Mouse (Mus musculus) yolk sac, embryonic 10.5 days (tissue): ENCODE measurements around the gene Gp2.

ENCODE experiments used
- DNase-seq: peaks from one replicate; pipeline ENCODE4 v3.0.0-alpha.2; 2017; ENCODE audit warnings: low spot score

Gp2 gene

DNA sequence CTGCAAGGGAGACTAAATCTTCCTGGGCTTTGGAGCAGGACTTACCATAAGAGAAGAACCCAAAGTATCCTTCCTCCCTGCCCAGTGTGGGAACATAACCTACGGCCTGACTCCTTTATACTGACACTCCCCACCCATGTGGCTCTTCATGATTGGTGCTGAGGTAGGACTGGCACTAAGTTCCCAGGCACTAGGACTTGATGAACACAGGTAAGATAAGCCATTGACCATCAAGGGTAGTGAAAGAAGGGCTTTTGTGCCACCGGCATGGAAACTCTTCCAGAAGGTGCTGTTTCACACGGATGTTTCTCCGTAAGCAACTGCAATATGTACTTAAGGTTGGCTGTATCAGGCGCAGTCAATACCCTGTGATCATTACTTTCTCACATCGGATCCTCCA is at the start of gene Gp2:
Gp2 (minus strand) TSS at position 101 of the 400 bp plus-strand sequence.
- DNase-seq: no peak

GRCm38 (mm10) chr7:119490041-119490780 is 31.1 kb upstream of the Gp2 start:
- no peak for DNase-seq

GRCm38 (mm10) chr7:119486683-119487082 is 27.6 kb upstream of the Gp2 start:
- DNase-seq: no peak

DNA sequence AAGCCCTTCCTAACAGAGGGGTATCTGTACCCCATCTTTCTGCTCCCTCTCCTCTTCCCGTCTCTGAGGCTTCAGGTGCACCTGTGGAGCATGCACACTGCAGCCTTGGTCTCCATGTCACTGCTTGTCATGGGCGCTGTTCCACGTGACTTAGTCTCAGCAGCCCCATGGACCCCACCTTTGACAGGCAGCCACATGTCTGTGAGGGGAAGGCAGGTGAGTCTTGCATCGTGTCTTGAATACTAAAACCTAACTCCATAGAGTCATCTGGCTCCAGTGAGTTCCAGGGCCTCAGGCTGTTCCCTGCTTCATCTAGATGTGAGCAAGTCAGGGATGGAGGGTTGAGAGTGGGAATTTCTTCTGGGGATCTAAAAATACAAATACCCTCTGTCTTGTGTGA is 25.1 kb upstream of the Gp2 start:
- no peak for DNase-seq

DNA sequence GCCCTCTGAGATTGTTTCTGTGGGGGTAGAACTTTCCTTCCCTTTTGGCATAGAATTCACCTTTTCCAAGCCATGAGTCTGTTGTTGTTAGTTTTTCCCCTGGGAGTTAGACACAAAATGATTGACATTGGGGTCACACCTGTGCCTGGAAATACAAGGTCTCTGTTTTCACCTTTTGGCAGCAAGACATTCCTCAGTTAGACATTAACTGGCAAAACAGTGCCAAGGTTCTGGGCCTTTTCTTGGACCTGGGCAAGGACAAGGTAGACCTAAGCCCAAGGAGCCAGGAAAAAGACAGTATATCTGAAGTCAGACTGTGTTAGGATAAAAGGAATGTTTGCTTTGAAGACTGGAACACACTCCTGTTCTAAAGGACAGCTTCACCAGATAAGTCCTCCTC is 20.2 kb upstream of the Gp2 start, which contains the start of gene Umod:
Umod (minus strand) TSS at position 27 of the 400 bp plus-strand sequence.
- no peak for DNase-seq

GRCm38 (mm10) chr7:119476500-119477389 is 17.7 kb upstream of the Gp2 start:
- DNase-seq: no peak

DNA sequence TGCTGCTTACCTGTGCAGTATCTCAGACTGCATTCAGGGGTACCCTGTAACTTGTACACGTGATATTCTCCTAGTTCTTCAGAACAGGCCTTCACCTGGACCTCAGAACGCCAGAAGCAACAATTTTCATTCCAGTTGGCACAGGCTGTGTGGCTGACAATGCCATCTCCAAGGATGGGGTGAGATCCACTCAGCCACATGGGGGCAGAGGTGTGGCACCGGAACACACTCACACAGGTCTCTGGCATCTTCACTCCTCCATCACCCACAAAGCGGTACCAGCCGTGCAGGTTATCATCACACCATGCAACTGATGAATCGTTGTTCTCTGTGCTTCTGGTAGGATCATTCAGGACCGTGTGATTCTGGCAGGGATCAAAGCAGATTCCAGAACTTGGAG is 4.9 kb downstream of the Gp2 start:
- DNase-seq: no peak

DNA sequence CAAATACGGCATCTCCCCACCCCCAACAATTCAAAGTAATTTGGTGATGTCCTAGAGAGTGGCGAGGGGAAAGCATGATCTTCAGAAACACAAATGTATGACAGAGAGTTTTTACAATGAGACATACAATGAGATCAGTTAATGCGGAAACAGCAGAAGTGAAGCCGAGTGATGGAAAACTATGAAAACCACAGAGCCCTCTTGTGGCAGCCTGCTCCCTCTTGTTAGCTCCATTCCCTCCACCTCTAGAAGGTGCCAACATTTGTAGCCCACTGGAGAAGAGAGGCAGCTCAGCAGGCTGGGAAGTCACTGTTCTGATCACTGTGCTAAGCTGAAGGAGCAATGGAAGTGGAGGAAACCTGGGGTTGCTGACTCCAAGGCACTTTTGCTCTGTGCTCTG is 15.2 kb downstream of the Gp2 start:
- no peak for DNase-seq

DNA sequence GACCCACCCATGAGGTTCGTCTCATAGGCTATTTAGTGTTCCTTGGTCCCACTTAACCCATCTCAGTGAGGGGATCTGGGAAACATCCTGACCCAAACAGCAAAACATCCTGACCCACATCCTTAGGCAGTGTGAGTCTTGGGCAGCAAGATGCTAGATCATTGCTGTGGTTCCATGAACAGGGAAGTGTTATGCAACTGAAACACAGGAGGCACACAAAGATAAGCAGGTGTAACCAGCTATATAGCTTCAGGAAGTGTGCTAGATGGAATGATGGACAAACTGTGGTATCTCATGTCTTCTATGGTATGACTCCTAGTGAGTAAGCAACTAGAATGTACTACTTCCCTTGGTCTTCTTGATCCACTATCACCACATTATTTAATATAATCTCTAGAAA is 17.1 kb downstream of the Gp2 start:
- no peak for DNase-seq

DNA sequence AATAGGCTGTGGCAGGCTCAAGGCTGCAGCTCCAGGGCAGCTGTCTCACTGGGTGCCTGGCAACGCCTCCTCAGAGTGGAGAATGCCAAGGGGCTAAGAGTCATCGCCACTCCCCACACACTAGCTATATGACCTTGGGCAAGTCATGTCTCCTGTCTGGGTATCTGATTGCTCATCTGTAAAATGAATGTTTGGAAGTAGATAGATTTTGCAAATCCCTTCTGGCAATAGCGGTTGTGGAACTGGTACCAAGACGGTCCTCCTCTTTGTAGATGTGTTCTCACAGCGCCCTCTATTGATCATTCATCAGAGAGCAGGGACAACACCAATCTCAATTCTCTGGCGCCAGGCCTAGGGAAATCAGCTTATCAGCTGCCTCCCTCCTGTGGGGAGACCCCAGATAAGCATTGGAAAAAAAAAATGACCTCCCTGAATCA is 31.9 kb downstream of the Gp2 start:
- DNase-seq: peak; percentile 1

GRCm38 (mm10) chr7:119420730-119421129 is 38.4 kb downstream of the Gp2 start:
- no peak for DNase-seq

DNA sequence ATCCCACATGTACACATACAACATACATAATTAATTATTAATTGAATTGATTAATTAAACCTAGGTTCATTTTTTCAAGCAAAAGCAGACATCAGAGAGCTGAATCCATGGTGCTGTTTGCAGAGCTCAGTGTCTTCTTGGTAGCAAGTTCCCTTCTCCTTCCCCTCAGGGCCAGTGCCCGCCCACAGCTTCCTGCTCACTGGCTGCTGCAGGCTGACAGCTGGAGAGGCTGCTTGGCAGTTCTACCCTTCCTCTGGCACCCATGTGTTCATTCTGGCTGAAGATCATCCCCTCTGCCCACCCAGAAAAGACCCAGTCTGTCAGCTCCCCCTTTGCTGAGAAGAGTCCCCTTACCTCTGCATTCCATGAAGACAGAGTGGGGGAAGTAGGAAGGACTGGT is 40.6 kb downstream of the Gp2 start:
- no peak for DNase-seq

- no peak for DNase-seq
Measured at GRCm38 (mm10) chr7:119394050-119394732, 64.9 kb downstream of the Gp2 start.
